Mouse (Mus musculus) limb, embryonic 15.5 days (tissue): ENCODE measurements around the gene Ubtd2. TPM values are rescaled to one million over a fixed set of nuclear protein-coding genes. Genes with fewer than 3 reads are reported as not detected.

Experiments used
- ATAC-seq: fragments of 200-750 bp; cut with Nextera tagmentation; 2 replicates; pipeline ENCODE4 v1.8.0; 2017; ENCODE audit warnings: low read depth, moderate TSS enrichment; ENCODE audit not compliant: insufficient number of reproducible peaks, low FRiP score, low TSS enrichment
- H3K27ac ChIP-seq: fragments of 300-500 bp; sonication (generic); 2 replicates; pipeline ENCODE4 v1.5.1; 2015; ENCODE audit warnings: moderate library complexity, mild to moderate bottlenecking, inconsistent platforms
- H3K27me3 ChIP-seq: fragments of 300-500 bp; sonication (generic); 2 replicates; pipeline ENCODE4 v1.6.1; 2015; ENCODE audit warnings: inconsistent platforms
- H3K36me3 ChIP-seq: fragments of 300-500 bp; sonication (generic); 2 replicates; pipeline ENCODE4 v1.6.1; 2015; ENCODE audit warnings: inconsistent platforms
- H3K4me1 ChIP-seq: fragments of 300-500 bp; sonication (generic); 2 replicates; pipeline ENCODE4 v1.6.1; 2015; ENCODE audit warnings: inconsistent platforms
- H3K4me2 ChIP-seq: fragments of 300-500 bp; sonication (generic); 2 replicates; pipeline ENCODE4 v1.6.1; 2015; ENCODE audit warnings: mild to moderate bottlenecking, inconsistent platforms
- H3K4me3 ChIP-seq: fragments of 300-500 bp; sonication (generic); 2 replicates; pipeline ENCODE4 v1.5.1; 2015; ENCODE audit warnings: mild to moderate bottlenecking, inconsistent platforms
- H3K9ac ChIP-seq: fragments of 300-500 bp; sonication (generic); 2 replicates; pipeline ENCODE4 v1.6.1; 2015; ENCODE audit warnings: inconsistent platforms
- H3K9me3 ChIP-seq: fragments of 300-500 bp; sonication (generic); 2 replicates; pipeline ENCODE4 v1.6.1; 2016; ENCODE audit warnings: inconsistent platforms
- WGBS: fragments of 180-500 bp; shearing (Covaris S2); methylation state at CpG from one replicate; pipeline ENCODE4 v1.1.7; 2015; 5-methylcytosine and 5-hydroxymethylcytosine counted together
- polyA plus RNA-seq: library from polyadenylated mRNA; unstranded; fragments of >200 nt; fragmentation: Nextera tagmentation; extraction: Ambion mirVana; gene quantifications from 2 replicates; pipeline ENCODE4 v1.2.1, GENCODE M21; 2015

The Ubtd2 gene
- 90.6 and 97.1 TPM in 2 replicates for polyA plus RNA-seq

DNA sequence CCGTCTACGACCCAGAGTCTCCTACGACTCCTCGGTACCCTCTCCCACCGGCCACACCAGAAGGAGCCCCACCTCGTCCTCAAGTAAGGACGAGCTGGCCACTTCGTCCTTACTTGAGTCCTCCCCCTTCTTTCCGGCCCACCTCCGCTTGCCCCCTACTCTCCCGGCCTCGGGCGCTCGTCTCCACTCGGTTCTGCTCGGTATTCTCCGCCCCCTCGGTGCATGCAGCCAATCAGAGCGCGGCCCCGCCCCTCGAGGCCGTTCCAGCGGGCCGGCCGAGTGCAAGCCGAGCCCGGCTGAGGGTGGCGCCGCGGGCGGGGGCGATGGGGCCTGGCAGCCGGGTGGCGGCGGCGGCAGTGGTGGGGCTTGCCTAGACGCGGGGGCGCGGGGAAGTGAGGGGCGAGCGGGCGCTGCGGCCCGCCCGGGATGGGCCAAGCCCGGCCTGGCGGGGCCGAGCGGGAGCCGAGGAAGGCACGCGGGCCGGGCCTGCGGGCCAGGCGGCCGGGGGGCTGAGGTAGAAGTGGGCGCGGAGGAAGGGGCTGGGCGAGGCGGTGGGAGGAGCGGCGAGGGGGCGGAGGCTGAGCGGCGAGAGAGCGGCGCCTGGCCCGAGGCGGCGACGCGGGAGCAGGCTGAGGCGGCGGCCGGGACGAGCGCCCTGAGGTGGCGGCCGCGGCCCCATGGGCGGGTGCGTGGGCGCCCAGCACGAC is at the start of gene Ubtd2:
Gene Ubtd2 (plus strand): TSS at position 571 of the 707 bp plus-strand sequence.
- WGBS = under 1% methylated on average over 81 of the region's 86 CpGs
- peak; percentile 97 for ATAC-seq
- peak within 1 kb of the TSS; percentile 81 for H3K4me3 ChIP-seq

DNA sequence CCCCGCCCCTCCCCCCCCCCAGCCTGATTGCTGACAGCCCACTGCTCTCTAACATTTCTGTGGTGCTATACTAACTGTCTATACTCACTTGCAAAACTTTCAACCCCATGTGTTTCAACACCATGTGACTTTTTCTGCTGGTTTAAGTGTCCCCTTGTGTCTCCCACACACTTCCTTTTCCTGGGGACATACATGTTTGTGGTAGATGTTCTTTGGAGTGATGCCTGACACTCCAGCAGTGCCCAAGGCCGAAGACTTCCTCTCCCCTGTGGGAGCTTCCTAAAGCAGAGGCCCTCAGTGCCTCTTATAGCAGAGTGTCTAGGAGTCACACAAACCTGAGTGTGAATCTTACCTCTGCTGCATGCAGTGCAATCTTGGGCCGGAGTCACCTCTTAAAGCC is 47.3 kb upstream of the Ubtd2 start:
- 76% methylated on average over 3 of the region's 3 CpGs for WGBS
- Histone ChIP-seq H3K27ac (0 out of 2 replicates have a peak overlapping the region, but pooled peaks have one; percentile 29), H3K9me3 (no peaks in the 10 kb centered on the region), H3K9ac (no peak overlapping the region), H3K4me1 (peaks cover 2% of the 10 kb centered on the region), H3K4me2 (no peak overlapping the region), H3K4me3 (no peak overlapping the region), H3K27me3 (no peaks in the 10 kb centered on the region), H3K36me3 (peaks cover 80% of the 10 kb centered on the region)
- ATAC-seq = no peak

More for the DNA sequence above, at the start of gene Ubtd2:
- Histone ChIP-seq H3K4me1 (peaks cover 13% of the 10 kb centered on the region), H3K27me3 (no peaks in the 10 kb centered on the region), H3K4me2 (peak within 1 kb of the TSS; percentile 84), H3K36me3 (no peaks in the 10 kb centered on the region), H3K9me3 (no peaks in the 10 kb centered on the region), H3K9ac (peak within 1 kb of the TSS; percentile 95), H3K27ac (peak within 1 kb of the TSS; percentile 99)

DNA sequence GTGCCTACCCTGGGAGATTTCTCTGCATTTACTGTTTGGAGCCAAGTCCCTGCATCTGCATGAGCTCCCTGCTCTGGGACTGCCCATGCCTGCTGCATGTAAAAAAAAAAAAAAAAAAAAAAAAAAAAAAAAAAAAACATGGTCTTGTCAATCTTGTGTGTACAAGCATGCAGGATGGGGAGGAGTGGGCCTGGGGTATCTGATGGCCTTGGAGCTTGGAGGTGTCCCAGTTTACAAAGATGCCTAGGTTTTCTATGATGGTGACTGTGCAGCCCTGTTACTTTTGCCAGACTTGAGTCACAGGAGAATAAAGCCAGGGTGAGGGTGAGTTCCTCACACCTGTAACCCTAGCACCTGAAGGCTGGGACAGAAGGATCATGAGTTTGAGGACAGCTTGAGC is 46.1 kb upstream of the Ubtd2 start:
- Histone ChIP-seq H3K9ac (no peak overlapping the region), H3K27ac (no peak overlapping the region), H3K4me1 (peaks cover 2% of the 10 kb centered on the region), H3K36me3 (peaks cover 82% of the 10 kb centered on the region), H3K27me3 (no peaks in the 10 kb centered on the region), H3K4me2 (no peak overlapping the region), H3K9me3 (no peaks in the 10 kb centered on the region), H3K4me3 (no peak overlapping the region)
- no peak for ATAC-seq

DNA sequence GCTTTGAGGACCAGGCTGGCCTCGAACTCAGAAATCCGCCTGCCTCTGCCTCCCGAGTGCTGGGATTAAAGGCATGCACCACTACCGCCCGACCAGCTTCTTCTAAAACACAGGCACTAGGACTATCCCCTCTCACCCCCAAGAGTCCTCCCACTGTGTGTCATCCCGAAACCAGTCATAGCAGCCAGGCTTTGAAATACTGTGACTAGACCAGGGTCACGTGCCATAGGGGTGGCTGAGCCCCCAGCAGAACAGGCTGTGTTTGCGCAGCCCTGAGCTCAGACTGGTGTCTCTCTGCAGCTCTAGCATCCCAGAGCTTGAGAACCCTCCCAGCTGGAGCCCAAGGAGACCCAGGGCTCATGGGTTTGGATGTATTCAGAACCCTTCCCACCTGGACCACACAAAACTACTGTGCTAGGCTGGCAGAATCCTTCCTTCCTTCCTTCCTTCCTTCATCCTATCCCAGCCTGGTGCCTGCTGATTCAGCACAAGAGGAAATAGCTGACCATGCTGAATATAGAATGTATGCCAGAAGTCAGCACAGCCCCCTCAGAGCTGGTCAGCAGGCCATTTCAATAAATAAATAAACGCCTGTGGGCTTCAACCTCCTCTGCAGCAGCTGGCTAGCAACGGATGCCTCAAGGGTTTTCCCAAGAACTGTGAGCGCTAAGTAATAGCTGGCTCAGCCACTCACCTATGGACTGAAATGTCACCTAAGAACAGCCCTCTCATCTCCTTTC is 45.2 kb upstream of the Ubtd2 start:
- peaks cover 2% of the 10 kb centered on the region for H3K4me1 ChIP-seq
- no peaks in the 10 kb centered on the region for H3K27me3 ChIP-seq
- no peak overlapping the region for H3K4me2 ChIP-seq
- WGBS = 85% methylated on average over 11 of the region's 11 CpGs
- H3K4me3 ChIP-seq = no peak overlapping the region
- H3K9me3 ChIP-seq = no peaks in the 10 kb centered on the region
- peaks cover 84% of the 10 kb centered on the region for H3K36me3 ChIP-seq
- no peak overlapping the region for H3K27ac ChIP-seq
- no peak for ATAC-seq
- H3K9ac ChIP-seq = no peak overlapping the region

DNA sequence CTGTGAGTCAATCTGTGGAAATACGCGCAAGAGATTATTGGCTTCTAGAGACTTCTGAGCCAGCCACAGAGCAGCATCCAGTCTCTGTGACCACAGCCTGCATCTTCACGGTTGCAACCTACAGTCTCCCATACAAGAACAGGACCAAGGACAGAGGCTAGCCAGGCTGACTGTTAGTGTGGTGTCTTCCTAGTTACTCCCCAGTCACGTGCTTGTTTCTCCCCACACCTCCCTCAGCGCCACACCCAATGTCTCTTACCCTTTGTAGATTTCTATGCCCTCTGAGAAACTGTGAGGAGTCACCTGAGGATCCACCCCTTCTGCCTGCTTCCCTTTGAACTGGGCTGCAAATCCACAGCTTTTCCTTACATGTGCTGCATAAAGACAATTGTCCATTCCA is 35.2 kb upstream of the Ubtd2 start:
- H3K9ac ChIP-seq = no peak overlapping the region
- no peak for ATAC-seq
- H3K27me3 ChIP-seq = no peaks in the 10 kb centered on the region
- no peak overlapping the region for H3K27ac ChIP-seq
- no peak overlapping the region for H3K4me2 ChIP-seq
- peaks cover 94% of the 10 kb centered on the region for H3K36me3 ChIP-seq
- no peaks in the 10 kb centered on the region for H3K9me3 ChIP-seq
- peaks cover 11% of the 10 kb centered on the region; the same call in 1 of the 2 replicates for H3K4me1 ChIP-seq
- WGBS = 75% methylated on average over 5 of the region's 5 CpGs
- H3K4me3 ChIP-seq = no peak overlapping the region

DNA sequence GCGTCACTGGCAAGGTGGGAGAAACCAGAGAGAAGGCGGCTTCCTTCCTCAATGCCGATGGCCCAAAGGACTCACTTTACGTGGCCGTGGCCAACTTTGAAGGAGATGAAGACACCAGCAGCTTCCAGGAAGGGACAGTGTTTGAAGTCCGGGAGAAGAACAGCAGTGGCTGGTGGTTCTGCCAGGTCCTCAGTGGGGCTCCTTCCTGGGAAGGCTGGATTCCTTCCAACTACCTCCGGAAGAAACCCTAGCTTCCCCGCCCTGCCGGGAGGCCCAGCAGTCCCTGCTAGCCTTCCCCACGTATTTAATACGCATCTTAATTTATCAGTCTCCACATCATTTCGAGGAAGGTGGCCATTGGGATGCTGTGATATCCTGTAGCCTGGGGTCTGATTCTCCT is 31.9 kb upstream of the Ubtd2 start:
- ATAC-seq = no peak
- Histone ChIP-seq H3K9ac (no peak overlapping the region), H3K27ac (no peak overlapping the region), H3K9me3 (no peaks in the 10 kb centered on the region), H3K4me3 (no peak overlapping the region), H3K36me3 (peaks cover 74% of the 10 kb centered on the region), H3K27me3 (no peaks in the 10 kb centered on the region), H3K4me1 (peaks cover 14% of the 10 kb centered on the region; the same call in 1 of the 2 replicates), H3K4me2 (no peak overlapping the region)
- WGBS = 68% methylated on average over 12 of the region's 12 CpGs

DNA sequence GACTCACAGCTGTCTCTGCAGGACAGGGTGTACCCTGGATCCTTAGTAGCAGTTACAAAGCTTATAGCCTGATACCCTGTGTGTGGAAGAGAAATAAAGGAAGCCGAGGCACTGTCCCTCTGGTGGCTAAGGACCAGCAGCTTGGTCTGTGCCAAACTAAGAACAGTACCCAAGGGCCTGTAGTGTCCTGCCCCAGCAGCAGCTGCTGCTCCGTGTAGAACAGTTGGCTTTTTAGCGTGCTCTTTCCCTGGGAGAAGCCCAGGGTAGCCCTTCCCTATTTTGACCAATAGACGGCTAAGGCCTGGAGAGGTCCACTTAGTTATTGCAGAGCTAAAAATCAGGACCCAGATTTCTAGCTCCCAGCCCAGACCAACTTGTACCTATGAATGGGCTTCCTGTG is 30.6 kb upstream of the Ubtd2 start:
- Histone ChIP-seq H3K4me2 (no peak overlapping the region), H3K27me3 (no peaks in the 10 kb centered on the region), H3K9ac (no peak overlapping the region), H3K4me3 (no peak overlapping the region), H3K9me3 (no peaks in the 10 kb centered on the region), H3K4me1 (peaks cover 14% of the 10 kb centered on the region; the same call in 1 of the 2 replicates), H3K27ac (no peak overlapping the region), H3K36me3 (peaks cover 64% of the 10 kb centered on the region)
- WGBS = 87% methylated on average over 4 of the region's 4 CpGs
- no peak for ATAC-seq

DNA sequence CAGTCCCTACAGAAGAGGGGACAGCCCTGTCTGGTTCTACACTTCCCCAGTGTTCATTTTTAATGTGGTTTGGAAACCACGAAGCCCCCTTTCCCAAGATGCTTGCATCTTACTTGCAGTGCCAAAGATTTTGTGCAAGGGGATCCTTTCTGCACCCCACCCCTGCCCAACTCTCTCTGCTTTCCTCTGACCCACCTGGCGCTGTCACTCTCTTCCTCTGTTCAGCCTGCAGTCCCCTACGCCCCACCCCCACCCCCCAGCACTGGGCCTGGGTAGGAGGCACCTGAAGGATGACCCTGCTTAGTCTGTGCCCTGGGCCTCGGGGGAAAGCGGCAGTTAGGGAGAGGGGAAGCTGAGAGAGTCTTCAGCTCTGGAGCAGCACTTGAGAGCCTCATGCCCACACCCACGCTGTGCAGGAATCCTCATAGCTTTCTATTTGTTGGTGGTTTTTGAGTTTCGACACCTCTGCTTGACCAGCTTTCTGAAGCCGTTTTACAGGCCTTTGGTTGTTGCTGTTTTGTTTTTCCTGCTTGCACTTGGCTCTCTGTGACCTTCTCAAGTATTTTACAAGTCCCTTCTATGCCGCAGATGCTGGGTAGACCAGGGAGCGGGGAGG is 30.0 kb upstream of the Ubtd2 start:
- Histone ChIP-seq H3K9me3 (no peaks in the 10 kb centered on the region), H3K27ac (no peak overlapping the region; the same call in 1 of the 2 replicates), H3K27me3 (no peaks in the 10 kb centered on the region), H3K4me3 (no peak overlapping the region), H3K9ac (no peak overlapping the region), H3K36me3 (peaks cover 59% of the 10 kb centered on the region), H3K4me2 (no peak overlapping the region), H3K4me1 (peaks cover 14% of the 10 kb centered on the region; the same call in 1 of the 2 replicates)
- 69% methylated on average over 10 of the region's 10 CpGs for WGBS
- no peak for ATAC-seq

DNA sequence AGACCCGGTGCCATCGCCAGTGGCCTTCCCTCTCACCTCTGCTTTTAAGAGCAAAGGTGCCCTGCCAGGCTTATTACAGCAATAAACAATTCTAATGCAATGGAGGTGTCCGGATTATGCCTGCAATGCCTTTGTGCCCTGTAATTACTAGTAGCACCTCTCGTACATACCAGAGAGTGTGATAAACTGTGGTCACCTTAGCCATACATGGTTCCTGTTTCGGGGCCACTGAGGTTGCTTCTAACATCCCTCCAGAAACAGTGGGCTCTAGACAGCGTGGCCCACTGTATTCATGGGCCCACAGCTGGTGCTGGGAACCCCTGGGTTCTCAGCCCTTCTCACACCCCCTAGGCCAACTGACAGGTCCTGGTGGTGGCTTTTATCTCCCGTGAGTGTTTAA is 27.6 kb upstream of the Ubtd2 start:
- WGBS = 60% methylated on average over 7 of the region's 7 CpGs
- H3K27ac ChIP-seq = no peak overlapping the region

DNA sequence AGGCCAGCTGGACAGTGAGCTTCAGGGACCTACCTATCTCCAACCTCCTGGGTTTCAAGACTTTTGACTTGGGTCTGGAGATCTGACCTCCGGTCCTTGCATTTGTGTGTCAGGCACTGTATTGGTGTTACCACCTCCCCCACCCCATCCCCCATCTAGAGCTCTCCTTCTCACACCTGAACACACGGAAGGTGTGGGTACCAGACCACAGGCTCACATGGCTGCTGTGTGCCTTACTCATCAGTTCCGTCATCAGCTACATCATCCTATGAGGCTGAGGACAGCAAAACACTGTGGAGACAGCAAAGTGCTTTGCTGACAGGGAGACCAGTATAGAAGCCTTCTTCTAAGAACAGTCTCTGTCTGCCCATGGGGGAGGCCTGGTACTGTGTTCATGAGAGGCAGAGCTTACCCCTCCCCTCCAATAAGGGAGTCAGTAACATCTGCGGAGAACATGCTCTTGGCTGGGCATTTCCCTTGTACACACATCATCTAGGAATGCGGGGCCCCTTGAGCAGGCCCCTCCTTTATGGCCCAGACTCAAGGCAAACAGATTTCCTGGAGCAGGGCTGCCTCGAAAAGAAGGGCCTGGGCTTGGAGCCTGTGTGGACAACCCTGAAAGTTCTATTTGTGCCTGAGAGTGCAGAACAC is 19.6 kb upstream of the Ubtd2 start:
- Histone ChIP-seq H3K4me2 (peak overlapping the region; percentile 12; the same call in 1 of the 2 replicates), H3K4me1 (peaks cover 21% of the 10 kb centered on the region), H3K9ac (no peak overlapping the region), H3K9me3 (no peaks in the 10 kb centered on the region), H3K4me3 (no peak overlapping the region), H3K27me3 (no peaks in the 10 kb centered on the region), H3K36me3 (no peaks in the 10 kb centered on the region), H3K27ac (peak overlapping the region; percentile 87)
- ATAC-seq = peak; percentile 92
- 35% methylated on average over 6 of the region's 6 CpGs for WGBS

More for the DNA sequence above, 27.6 kb upstream of the Ubtd2 start:
- Histone ChIP-seq H3K27me3 (no peaks in the 10 kb centered on the region), H3K9me3 (no peaks in the 10 kb centered on the region), H3K4me3 (no peak overlapping the region), H3K4me2 (no peak overlapping the region), H3K9ac (no peak overlapping the region), H3K4me1 (peaks cover 14% of the 10 kb centered on the region; the same call in 1 of the 2 replicates), H3K36me3 (peaks cover 35% of the 10 kb centered on the region)
- no peak for ATAC-seq

DNA sequence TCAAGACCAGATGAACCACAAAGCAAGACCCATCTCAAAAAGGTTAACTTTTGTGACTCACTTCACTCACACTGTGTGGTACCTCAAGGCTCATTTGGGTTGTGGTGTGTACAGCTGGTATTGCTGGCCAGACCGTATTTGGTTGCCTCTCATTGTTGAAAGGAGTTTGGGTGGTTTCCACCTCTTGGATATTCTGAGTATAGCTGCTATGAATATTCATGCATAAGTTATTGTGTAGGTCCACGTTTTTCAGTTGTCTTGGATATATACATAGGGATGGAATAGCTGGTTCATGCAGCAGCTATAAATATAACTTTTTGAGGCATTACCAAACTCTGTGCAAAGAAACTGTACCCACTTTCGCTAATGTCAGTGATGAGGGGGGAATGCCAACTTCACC is 12.6 kb upstream of the Ubtd2 start:
- H3K27me3 ChIP-seq = no peaks in the 10 kb centered on the region
- no peak overlapping the region for H3K4me3 ChIP-seq
- WGBS = 73% methylated on average over 3 of the region's 3 CpGs
- no peak overlapping the region for H3K4me2 ChIP-seq
- no peak overlapping the region for H3K9ac ChIP-seq
- no peaks in the 10 kb centered on the region for H3K36me3 ChIP-seq
- no peaks in the 10 kb centered on the region for H3K4me1 ChIP-seq
- H3K9me3 ChIP-seq = no peaks in the 10 kb centered on the region
- H3K27ac ChIP-seq = no peak overlapping the region
- ATAC-seq = no peak
